Mouse (Mus musculus): Measurements from ENCODE around the gene Jade2.
A peak's percentile ranks its signal among the peaks of the same experiment; 100 is the strongest.

Jade2 gene

GRCm38 (mm10) chr11:51833393-51834066 is 23.9 kb downstream of the Jade2 start:
- no peak for DNase-seq (ENCODE audit: low spot score)

GRCm38 (mm10) chr11:51832992-51833391 is 24.5 kb downstream of the Jade2 start:
- DNase-seq (ENCODE audit: low spot score), result no peak

- DNase-seq (ENCODE audit: low spot score), result peak; percentile 90
These were observed 25.2 kb downstream of the Jade2 start for GRCm38 (mm10) chr11:51831962-51832909.

- DNase-seq (ENCODE audit: low spot score), result no peak
These were observed 32.5 kb downstream of the Jade2 start for GRCm38 (mm10) chr11:51824867-51825424.

- DNase-seq (ENCODE audit: low spot score), result peak; percentile 92
These were observed 33.3 kb downstream of the Jade2 start for GRCm38 (mm10) chr11:51823963-51824753.

GRCm38 (mm10) chr11:51823271-51823670 is 34.2 kb downstream of the Jade2 start:
- DNase-seq (ENCODE audit: low spot score), result no peak

- no peak for DNase-seq (ENCODE audit: low spot score)
These were observed 34.7 kb downstream of the Jade2 start for GRCm38 (mm10) chr11:51822736-51823135.

GRCm38 (mm10) chr11:51820861-51821260 is 36.6 kb downstream of the Jade2 start:
- peak; percentile 74 for DNase-seq (ENCODE audit: low spot score)

GRCm38 (mm10) chr11:51819964-51820363 is 37.5 kb downstream of the Jade2 start:
- peak; percentile 75 for DNase-seq (ENCODE audit: low spot score)

GRCm38 (mm10) chr11:51818837-51819236 is 38.6 kb downstream of the Jade2 start:
- no peak for DNase-seq (ENCODE audit: low spot score)

GRCm38 (mm10) chr11:51817756-51818155 is 39.7 kb downstream of the Jade2 start:
- DNase-seq (ENCODE audit: low spot score), result peak; percentile 86

- DNase-seq (ENCODE audit: low spot score), result no peak
These were observed 45.4 kb downstream of the Jade2 start for GRCm38 (mm10) chr11:51812022-51812546.

GRCm38 (mm10) chr11:51811230-51811629 is 46.2 kb downstream of the Jade2 start:
- no peak for DNase-seq (ENCODE audit: low spot score)

- peak; percentile 63 for DNase-seq (ENCODE audit: low spot score)
These were observed 47.7 kb downstream of the Jade2 start for GRCm38 (mm10) chr11:51809632-51810224.

GRCm38 (mm10) chr11:51807108-51807879 is 50.2 kb downstream of the Jade2 start:
- no peak for DNase-seq (ENCODE audit: low spot score)

- peak; percentile 45 for DNase-seq (ENCODE audit: low spot score)
These were observed 52.1 kb downstream of the Jade2 start for GRCm38 (mm10) chr11:51805221-51805981.

- peak; percentile 52 for DNase-seq (ENCODE audit: low spot score)
These were observed 56.7 kb downstream of the Jade2 start for GRCm38 (mm10) chr11:51800634-51801325.

GRCm38 (mm10) chr11:51796272-51796671 is 61.2 kb downstream of the Jade2 start:
- DNase-seq (ENCODE audit: low spot score), result no peak

GRCm38 (mm10) chr11:51790662-51791061 is 66.8 kb downstream of the Jade2 start:
- no peak for DNase-seq (ENCODE audit: low spot score)

Measured in adipocyte (in vitro differentiated cells).